Mouse (Mus musculus) MN1 (cell line): Measurements from ENCODE around the gene Myo1c.

Experiments used
- DNase-seq: peaks from one replicate; pipeline ENCODE4 v3.0.0-alpha.2; 2016; ENCODE audit warnings: low spot score

The Myo1c gene

GRCm38 (mm10) chr11:75650311-75650710 lies at the start of gene Myo1c:
Gene Myo1c (plus strand): TSS chr11:75650504.
- no peak for DNase-seq

- DNase-seq, result no peak
These were observed 45.5 kb upstream of the Myo1c start for GRCm38 (mm10) chr11:75604826-75605225.

- no peak for DNase-seq
These were observed 45.0 kb upstream of the Myo1c start for GRCm38 (mm10) chr11:75605318-75605717.

GRCm38 (mm10) chr11:75608776-75609175 lies 41.5 kb upstream of the Myo1c start:
- no peak for DNase-seq

- no peak for DNase-seq
These were observed 40.3 kb upstream of the Myo1c start for GRCm38 (mm10) chr11:75610021-75610420.

- no peak for DNase-seq
These were observed 35.5 kb upstream of the Myo1c start for GRCm38 (mm10) chr11:75614769-75615168.

GRCm38 (mm10) chr11:75615556-75615955 lies 34.7 kb upstream of the Myo1c start:
- DNase-seq, result no peak

GRCm38 (mm10) chr11:75619133-75619532 lies 31.2 kb upstream of the Myo1c start:
- no peak for DNase-seq

GRCm38 (mm10) chr11:75620136-75620780 lies 30.0 kb upstream of the Myo1c start:
- DNase-seq, result peak; percentile 48

- DNase-seq, result no peak
These were observed 28.9 kb upstream of the Myo1c start for GRCm38 (mm10) chr11:75621426-75621825.

GRCm38 (mm10) chr11:75622588-75623329 lies 27.5 kb upstream of the Myo1c start:
- no peak for DNase-seq

- DNase-seq, result no peak
These were observed 26.2 kb upstream of the Myo1c start for GRCm38 (mm10) chr11:75624102-75624554.

GRCm38 (mm10) chr11:75625820-75626219 lies 24.5 kb upstream of the Myo1c start:
- no peak for DNase-seq

- no peak for DNase-seq
These were observed 20.2 kb upstream of the Myo1c start for GRCm38 (mm10) chr11:75630098-75630497.

GRCm38 (mm10) chr11:75630645-75631229 lies 19.6 kb upstream of the Myo1c start, which contains the start of gene Inpp5k:
Gene Inpp5k (plus strand): TSS chr11:75630988.
- peak; percentile 94 for DNase-seq

- peak; percentile 46 for DNase-seq
These were observed 18.6 kb upstream of the Myo1c start for GRCm38 (mm10) chr11:75631561-75632225.

GRCm38 (mm10) chr11:75632921-75633320 lies 17.4 kb upstream of the Myo1c start:
- no peak for DNase-seq

GRCm38 (mm10) chr11:75634801-75635200 lies 15.5 kb upstream of the Myo1c start:
- no peak for DNase-seq

- DNase-seq, result no peak
These were observed 15.0 kb upstream of the Myo1c start for GRCm38 (mm10) chr11:75635315-75635714.

GRCm38 (mm10) chr11:75643323-75643722 lies 7.0 kb upstream of the Myo1c start:
- DNase-seq, result no peak

GRCm38 (mm10) chr11:75644684-75645083 lies 5.6 kb upstream of the Myo1c start:
- DNase-seq, result no peak

GRCm38 (mm10) chr11:75647681-75648211 lies 2.6 kb upstream of the Myo1c start:
- DNase-seq, result no peak
